Mouse (Mus musculus) ES-Bruce4 (cell line): ENCODE results near the gene Cage1.

Experiments used
- CTCF ChIP-seq: IDR thresholded peaks from one replicate; pipeline ENCODE4 v1.8.1; 2011; ENCODE audit warnings: low read depth, low read length
- EP300 ChIP-seq: IDR thresholded peaks from 2 replicates; pipeline ENCODE4 v1.6.1; 2011; ENCODE audit warnings: low read depth, low read length; ENCODE audit not compliant: insufficient read depth

DNA sequence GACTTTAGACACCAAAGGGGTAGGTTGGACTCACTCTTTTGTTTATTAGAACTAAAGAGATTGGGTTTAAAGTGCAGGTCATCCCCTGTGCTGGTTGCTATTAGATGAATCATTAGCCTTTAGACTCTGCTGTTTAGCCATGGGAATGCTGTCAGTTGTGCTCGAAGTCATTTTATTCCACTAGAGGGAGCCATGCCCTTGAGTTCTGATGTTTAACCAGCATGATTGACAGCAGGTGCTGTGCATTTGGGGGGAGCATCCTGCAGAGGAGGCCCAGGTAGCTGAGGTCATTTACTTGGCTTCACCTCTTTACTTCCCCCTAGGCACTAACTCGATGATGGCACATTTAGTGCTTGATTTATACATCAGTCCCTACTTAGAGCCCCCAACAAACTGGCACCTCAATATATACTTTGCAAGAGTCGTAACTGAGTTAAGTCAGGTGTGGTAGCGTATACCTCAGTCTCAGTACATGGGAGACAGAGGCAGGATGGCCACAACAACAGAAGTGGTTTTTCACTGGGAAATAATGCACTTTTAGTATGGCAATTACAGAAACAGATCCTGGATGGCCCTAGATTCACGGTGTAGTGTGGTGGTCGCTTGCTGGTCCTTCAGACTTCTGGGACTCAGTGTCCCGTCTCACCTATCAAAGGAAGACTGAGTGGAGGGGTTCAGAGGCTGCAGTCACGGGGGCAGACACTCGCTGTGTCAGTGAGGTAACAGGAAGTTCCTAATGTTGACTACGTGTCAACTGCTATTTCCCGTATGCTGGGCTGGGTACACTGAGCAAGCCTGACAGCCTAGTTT is 28.2 kb upstream of the Cage1 start:
- TF ChIP-seq CTCF (peak; percentile 74), EP300 (0 out of 2 replicates have a peak, but pooled peaks have one; percentile 24)
